Mouse (Mus musculus) bone marrow, adult 2 months (tissue): ENCODE data around the gene Ulk4.

ENCODE experiments used
- CTCF ChIP-seq: fragments of 200-500 bp; IDR thresholded peaks from 2 replicates; pipeline ENCODE4 v1.5.1; 2011; ENCODE audit warnings: low read length, control low read depth; ENCODE audit not compliant: control insufficient read depth, insufficient read depth
- POLR2A ChIP-seq: fragments of 200-500 bp; IDR thresholded peaks from 2 replicates; pipeline ENCODE4 v1.6.1; 2011; ENCODE audit warnings: low read depth, mild to moderate bottlenecking, control low read depth, low read length, borderline replicate concordance; ENCODE audit not compliant: control insufficient read depth

GRCm38 (mm10) chr9:121043021-121043420, 234.0 kb downstream of the Ulk4 start:
- TF ChIP-seq CTCF (no peak), POLR2A (no peak)
